Mouse (Mus musculus): ENCODE results near the gene Pprc1. TPM values are rescaled to one million over a fixed set of nuclear protein-coding genes. Genes with fewer than 3 reads are reported as not detected.

The Pprc1 gene
- polyA plus RNA-seq (2012; ENCODE audit: low replicate concordance) = 18.5 and 72.4 TPM in 2 replicates

DNA sequence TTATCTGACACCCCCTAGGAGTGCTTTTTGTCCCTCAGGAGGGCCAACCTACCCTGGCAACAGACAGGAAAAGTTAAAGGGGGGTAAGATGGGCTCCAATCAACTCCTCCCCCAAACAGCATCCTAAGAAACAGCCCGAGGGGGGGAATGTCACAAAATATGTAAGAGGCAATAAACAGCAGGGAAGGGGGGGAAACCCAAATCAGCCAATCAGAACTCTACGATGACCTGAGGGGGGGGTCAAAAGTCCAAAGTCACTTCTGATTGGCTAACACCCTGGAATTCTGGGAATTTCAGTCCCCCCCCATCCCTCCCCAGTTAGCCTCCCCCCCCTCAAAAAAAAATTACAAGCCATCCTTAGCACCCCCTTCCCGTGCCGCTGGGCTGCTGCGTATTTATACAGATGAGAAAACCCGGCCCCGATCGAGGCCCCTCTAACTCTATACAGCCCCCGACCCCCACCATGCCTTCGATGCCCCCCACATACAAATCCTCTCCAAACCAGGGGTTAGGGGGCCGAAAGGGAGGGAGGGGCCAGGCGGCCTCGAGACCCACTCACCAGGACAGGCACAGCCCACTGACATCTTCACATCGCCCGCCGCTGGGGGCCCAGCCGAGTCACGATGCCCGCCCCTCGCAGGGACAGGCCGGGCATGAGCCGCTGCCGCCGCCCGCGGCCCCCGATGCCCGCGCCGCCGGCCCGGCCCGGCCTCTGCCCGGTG is at the start of gene Pprc1:
TSS of gene Pprc1 (plus strand) at position 616 of the 722 bp plus-strand sequence.

DNA sequence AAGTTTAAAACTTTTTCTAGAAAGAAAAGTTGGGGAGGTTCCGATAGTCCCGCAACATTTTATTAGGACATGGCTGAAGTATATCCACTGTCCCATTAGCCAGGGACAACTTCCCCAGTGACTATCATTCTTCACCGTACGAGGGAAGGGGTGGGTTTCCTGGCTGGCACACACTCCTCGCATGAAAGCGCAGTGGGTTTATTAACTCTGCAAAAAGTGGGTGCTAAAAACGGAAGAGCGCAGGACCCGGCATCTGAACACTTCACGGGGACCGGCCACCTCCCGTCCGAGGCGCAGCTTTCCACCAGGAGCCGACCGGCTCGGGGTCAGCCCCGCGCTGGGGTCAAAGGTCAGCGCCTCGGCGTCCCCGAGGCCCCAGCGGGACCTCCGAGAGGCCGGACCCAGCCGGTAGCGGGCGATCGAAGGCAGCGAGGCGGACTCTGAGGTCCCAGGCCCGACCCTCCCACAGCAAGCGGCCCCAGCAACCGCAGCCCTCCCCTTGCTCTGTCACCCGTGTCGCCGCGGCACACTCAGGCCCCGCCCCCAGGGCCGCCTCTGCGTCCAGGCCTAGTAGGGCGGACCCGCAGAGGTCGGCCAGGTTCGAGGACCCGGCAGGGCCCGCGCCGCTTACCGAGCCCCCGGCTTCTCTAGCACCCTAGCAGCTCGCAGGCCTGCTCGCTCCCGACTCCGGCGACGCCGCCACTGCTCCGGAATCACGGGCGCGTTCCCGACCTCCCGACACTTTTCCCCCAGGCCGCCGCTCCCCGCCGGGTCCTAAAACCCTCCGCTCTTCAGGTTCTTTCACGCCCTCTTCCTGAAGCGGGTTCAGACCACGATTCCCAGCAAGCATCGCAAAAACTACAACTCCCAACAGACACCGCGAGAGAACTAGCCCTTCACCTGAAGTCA is 46.6 kb upstream of the Pprc1 start, which contains the start of gene Armh3:
TSS of gene Armh3 (minus strand) at position 704 of the 909 bp plus-strand sequence.

DNA sequence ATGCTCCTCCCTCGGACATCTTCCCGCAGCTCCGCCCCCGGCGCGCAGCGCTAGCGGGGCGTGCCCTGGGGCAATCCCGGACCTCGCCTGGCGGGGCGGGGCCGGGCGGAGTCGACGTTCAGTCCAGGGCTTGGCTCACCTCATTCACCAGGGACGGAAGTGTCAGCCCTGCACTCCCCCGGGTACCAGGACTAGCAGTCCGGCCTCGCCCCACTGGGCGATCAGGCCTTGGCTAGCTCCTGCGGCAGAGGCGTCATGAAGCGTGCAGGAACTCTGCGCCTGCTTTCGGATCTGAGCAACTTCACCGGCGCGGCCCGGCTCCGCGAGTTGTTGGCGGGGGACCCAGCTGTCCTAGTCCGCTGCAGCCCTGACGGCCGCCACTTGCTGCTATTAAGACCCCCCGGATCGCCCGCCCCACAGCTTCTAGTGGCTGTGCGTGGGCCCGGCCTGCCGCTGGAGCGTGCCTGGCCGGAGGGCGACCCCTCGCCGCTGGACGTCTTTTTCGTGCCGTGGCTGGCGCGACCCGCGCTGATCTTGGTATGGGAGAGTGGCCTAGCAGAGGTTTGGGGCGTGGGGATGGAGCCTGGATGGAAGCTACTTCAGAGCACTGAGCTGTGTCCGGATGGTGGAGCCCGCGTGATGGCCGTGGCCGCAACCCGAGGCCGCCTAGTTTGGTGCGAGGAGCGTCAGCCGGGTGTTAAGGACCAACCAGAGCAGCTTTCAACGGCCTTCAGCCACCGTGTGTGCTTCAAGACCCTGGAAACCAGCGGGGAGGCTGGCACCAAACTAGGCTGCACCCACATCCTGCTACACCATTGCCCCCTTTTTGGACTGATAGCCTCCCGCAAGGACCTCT is 41.1 kb upstream of the Pprc1 start, which contains the start of gene Hps6:
TSS of gene Hps6 (plus strand) at position 138 of the 856 bp plus-strand sequence.

DNA sequence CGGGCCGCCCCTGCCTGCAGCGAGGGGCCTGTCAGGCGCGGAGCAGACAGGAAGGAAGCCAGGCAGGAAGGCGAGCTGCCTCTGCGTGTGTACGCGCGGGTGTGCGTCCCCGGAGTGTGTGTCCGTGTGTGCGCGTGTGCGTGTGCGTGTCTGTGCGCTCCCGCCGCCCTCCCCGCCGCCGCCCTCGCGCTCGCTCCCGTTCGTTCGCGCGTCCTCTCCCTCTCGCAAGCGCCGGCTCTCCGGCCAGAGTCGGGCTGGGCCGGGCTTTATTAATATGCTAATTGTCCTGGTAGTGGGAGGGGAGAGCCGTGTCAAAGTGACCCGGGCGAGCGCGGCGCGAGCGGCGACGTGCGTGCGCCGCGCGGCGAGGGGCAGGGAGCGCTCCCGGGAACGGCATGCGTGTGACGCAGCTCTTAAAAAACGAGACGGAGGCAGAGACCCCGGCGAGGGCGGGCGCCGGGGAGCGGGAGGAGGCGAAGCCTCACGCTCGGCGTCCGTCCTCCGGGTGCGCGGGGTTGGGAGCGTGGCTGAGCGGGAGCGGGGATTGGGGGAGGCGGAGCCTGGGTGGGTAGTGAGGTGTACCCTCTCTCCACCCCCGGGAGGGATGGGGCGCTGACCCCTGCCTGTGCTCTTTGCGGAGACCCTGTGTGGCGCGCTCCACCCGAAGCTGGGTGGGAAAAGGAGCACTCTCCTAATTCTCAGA is 458 bp downstream of the Pprc1 start, which contains the start of gene Ldb1:
TSS of gene Ldb1 (minus strand) at position 222 of the 703 bp plus-strand sequence.

DNA sequence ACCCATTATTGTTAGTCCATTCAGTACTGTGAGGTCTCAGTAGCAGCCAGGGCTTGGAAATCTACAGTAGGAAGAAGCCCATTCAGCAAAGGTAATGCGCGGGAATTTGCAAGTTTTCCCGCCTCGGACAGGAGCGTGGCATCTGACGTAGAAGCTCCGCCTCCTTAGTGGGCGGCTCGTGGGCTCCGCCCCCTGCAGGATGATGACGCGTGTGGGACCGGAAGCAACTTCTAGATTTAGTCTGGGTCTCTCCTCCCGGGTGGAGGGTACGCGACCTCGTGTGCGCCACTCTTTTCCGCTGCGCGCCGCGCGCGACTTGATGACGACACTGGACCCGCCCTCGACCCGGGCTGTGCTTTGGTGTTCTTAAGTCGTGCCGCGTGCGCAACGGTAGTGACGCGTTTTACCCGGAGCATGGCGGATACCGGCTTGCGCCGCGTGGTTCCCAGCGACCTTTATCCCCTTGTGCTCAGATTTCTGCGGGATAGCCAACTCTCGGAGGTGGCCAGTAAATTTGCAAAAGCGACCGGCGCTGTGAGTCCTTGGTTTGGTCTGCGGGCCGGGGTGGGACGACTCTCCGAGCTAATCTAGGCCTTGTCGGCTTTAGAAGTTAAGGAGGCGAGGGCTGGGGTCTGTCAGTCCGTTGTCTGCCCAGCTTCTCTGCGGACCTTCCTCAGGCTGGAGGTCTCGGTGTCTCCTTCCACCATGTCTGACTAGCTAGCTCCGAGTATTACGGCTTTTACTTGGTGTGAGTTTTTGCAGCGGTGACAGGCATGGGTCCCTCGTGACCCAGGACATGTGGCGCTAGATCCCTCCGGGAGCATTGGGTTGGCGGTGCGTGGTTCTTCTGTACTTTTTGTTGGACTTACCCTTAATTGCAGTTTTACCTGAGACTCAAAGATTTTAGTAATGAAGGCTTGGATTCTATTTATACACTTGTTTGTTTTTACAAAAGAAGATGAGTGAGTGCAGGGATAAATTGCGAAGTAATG is 31.2 kb downstream of the Pprc1 start, which contains the start of gene Nolc1:
TSS of gene Nolc1 (plus strand) at position 248 of the 992 bp plus-strand sequence.

Other genes with a start within 250 kb of the Pprc1 start
- gene Kcnip2, start 228.8 kb upstream of the Pprc1 start, polyA plus RNA-seq (2012; ENCODE audit: low replicate concordance) = 0.06 and 0.09 TPM in 2 replicates
- 0.55 and 2.1 TPM in 2 replicates for gene Armh3, start 46.4 kb upstream of the Pprc1 start, polyA plus RNA-seq (2012; ENCODE audit: low replicate concordance)
- 12.0 TPM in 2 replicates for gene Hps6, start 41.4 kb upstream of the Pprc1 start, polyA plus RNA-seq (2012; ENCODE audit: low replicate concordance)
- gene Ldb1, start 328 bp downstream of the Pprc1 start, polyA plus RNA-seq (2012; ENCODE audit: low replicate concordance) = 895 and 1,195 TPM in 2 replicates
- gene Nolc1, start 31.0 kb downstream of the Pprc1 start, polyA plus RNA-seq (2012; ENCODE audit: low replicate concordance) = 49.0 and 88.6 TPM in 2 replicates
- gene Elovl3, start 87.0 kb downstream of the Pprc1 start, polyA plus RNA-seq (2012; ENCODE audit: low replicate concordance) = not detected in 2 replicates
- gene Pitx3, start 103.4 kb downstream of the Pprc1 start, polyA plus RNA-seq (2012; ENCODE audit: low replicate concordance) = not detected in 2 replicates
- gene Gbf1, start 107.6 kb downstream of the Pprc1 start, polyA plus RNA-seq (2012; ENCODE audit: low replicate concordance) = 511 and 517 TPM in 2 replicates